Mouse (Mus musculus) liver, embryonic 16.5 days (tissue): ENCODE measurements around the gene Slc35f4. TPM values are rescaled to one million over a fixed set of nuclear protein-coding genes. Genes with fewer than 3 reads are reported as not detected.

ENCODE experiments used
- ATAC-seq: fragments of 200-750 bp; cut with Nextera tagmentation; 2 replicates; pipeline ENCODE4 v1.8.0; 2017; ENCODE audit warnings: low read depth, mild to moderate bottlenecking, moderate number of reproducible peaks, moderate library complexity
- H3K27ac ChIP-seq: fragments of 300-500 bp; sonication (generic); 2 replicates; pipeline ENCODE4 v1.5.1; 2014; ENCODE audit warnings: mild to moderate bottlenecking, low read length
- H3K27me3 ChIP-seq: fragments of 300-500 bp; sonication (generic); 2 replicates; pipeline ENCODE4 v1.6.1; 2014; ENCODE audit warnings: low read depth, low read length, mixed read lengths; ENCODE audit not compliant: control insufficient read depth, insufficient read depth
- H3K36me3 ChIP-seq: fragments of 300-500 bp; sonication (generic); 2 replicates; pipeline ENCODE4 v1.6.1; 2014; ENCODE audit warnings: mild to moderate bottlenecking; ENCODE audit not compliant: control insufficient read depth, insufficient read depth
- H3K4me1 ChIP-seq: fragments of 300-500 bp; sonication (generic); 2 replicates; pipeline ENCODE4 v1.6.1; 2014; ENCODE audit warnings: low read depth, low read length, mixed read lengths; ENCODE audit not compliant: control insufficient read depth
- H3K4me2 ChIP-seq: fragments of 300-500 bp; sonication (generic); 2 replicates; pipeline ENCODE4 v1.6.1; 2014; ENCODE audit warnings: low read depth, low read length, mixed read lengths
- H3K4me3 ChIP-seq: fragments of 300-500 bp; sonication (generic); 2 replicates; pipeline ENCODE4 v1.5.1; 2014; ENCODE audit warnings: low read depth, mild to moderate bottlenecking, low read length
- H3K9ac ChIP-seq: fragments of 300-500 bp; sonication (generic); 2 replicates; pipeline ENCODE4 v1.6.1; 2014; ENCODE audit warnings: low read depth, low read length
- H3K9me3 ChIP-seq: fragments of 300-500 bp; sonication (generic); replicated peaks from 2 replicates; pipeline ENCODE4 v1.6.1; 2016; ENCODE audit warnings: low read length; ENCODE audit not compliant: control insufficient read depth
- WGBS: fragments of 180-500 bp; shearing (Covaris S2); extraction: QIAGEN DNeasy Blood & Tissue Kit; methylation state at CpG from one replicate; pipeline ENCODE4 v1.1.7; 2014; ENCODE audit not compliant: insufficient replicate concordance; 5-methylcytosine and 5-hydroxymethylcytosine counted together
- polyA plus RNA-seq: library from polyadenylated mRNA; unstranded; fragments of >200 nt; fragmentation: Nextera tagmentation; extraction: Ambion mirVana; gene quantifications from 2 replicates; pipeline ENCODE4 v1.2.1, GENCODE M21; 2015

Slc35f4 gene
- polyA plus RNA-seq = not detected in 2 replicates

DNA sequence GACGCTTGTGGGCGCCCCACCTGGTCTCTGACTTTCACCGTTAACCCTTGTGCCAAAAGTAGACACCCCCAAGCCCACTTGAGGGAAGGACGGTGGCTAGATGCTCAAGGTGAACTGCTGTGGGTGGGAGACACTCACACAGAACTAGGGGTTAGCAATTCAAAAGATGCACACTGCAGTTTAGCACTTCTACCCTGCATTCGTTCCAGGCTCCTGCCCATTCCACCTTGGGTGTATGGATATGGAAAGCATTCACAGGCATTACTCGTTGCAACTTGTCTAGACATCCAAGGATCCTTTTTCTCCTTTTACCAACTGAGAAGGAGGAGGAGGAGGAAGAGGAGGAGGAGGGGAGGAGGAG, at the start of gene Slc35f4:
Slc35f4 (minus strand) TSS at position 116 of the 361 bp plus-strand sequence.
- no peak for ATAC-seq
- Histone ChIP-seq H3K4me3 (no peak within 1 kb of the TSS), H3K27me3 (peaks cover 8% of the 10 kb centered on the region), H3K4me2 (no peak within 1 kb of the TSS), H3K27ac (no peak within 1 kb of the TSS), H3K9me3 (no peaks in the 10 kb centered on the region), H3K36me3 (no peaks in the 10 kb centered on the region), H3K4me1 (no peaks in the 10 kb centered on the region), H3K9ac (no peak within 1 kb of the TSS)
- WGBS = 9% methylated on average over 6 of the region's 6 CpGs

DNA sequence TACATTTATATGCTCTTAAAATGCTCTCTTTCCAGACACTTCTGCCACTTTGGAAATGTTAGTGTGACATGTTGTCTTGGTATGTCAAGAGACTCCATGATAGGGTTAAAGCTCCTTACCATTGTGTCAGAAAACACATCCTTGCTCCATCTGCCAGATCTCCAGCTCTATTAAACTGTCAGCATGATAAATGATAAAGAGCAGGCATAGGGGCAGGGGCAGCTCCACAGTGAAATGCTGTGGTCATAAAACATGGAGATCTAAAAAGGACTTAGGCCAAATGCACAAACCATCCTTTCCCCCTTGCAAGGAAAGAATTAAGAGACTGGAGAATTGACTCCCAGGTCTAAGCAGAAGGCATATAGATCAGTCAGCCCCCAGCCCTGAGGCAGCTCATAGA, 42.5 kb upstream of the Slc35f4 start:
- Histone ChIP-seq H3K9me3 (no peaks in the 10 kb centered on the region), H3K9ac (no peak overlapping the region), H3K4me2 (no peak overlapping the region), H3K27ac (no peak overlapping the region), H3K4me3 (no peak overlapping the region), H3K36me3 (no peaks in the 10 kb centered on the region), H3K4me1 (no peaks in the 10 kb centered on the region), H3K27me3 (no peaks in the 10 kb centered on the region)
- no peak for ATAC-seq

GRCm38 (mm10) chr14:49560706-49561105, 34.9 kb upstream of the Slc35f4 start:
- H3K27me3 ChIP-seq = no peaks in the 10 kb centered on the region
- no peak overlapping the region for H3K27ac ChIP-seq
- H3K36me3 ChIP-seq = no peaks in the 10 kb centered on the region
- ATAC-seq = no peak
- no peaks in the 10 kb centered on the region for H3K9me3 ChIP-seq
- WGBS = 54% methylated on average over 2 of the region's 2 CpGs
- no peak overlapping the region for H3K4me2 ChIP-seq
- no peak overlapping the region for H3K4me3 ChIP-seq
- H3K4me1 ChIP-seq = no peaks in the 10 kb centered on the region
- no peak overlapping the region for H3K9ac ChIP-seq

- 16% methylated on average over 1 of the region's 1 CpGs for WGBS
- Histone ChIP-seq H3K4me1 (no peaks in the 10 kb centered on the region), H3K4me3 (no peak overlapping the region), H3K4me2 (no peak overlapping the region), H3K27me3 (no peaks in the 10 kb centered on the region), H3K9me3 (no peaks in the 10 kb centered on the region), H3K36me3 (no peaks in the 10 kb centered on the region), H3K27ac (no peak overlapping the region), H3K9ac (no peak overlapping the region)
- ATAC-seq = no peak
These were observed 14.3 kb upstream of the Slc35f4 start for GRCm38 (mm10) chr14:49540104-49540503.

GRCm38 (mm10) chr14:49525176-49525930, 493 bp downstream of the Slc35f4 start:
- Histone ChIP-seq H3K27me3 (peaks cover 8% of the 10 kb centered on the region), H3K4me3 (no peak overlapping the region), H3K9me3 (no peaks in the 10 kb centered on the region), H3K27ac (no peak overlapping the region), H3K36me3 (no peaks in the 10 kb centered on the region), H3K4me2 (no peak overlapping the region), H3K9ac (no peak overlapping the region), H3K4me1 (no peaks in the 10 kb centered on the region)
- peak; percentile 39; the same call in 1 of the 2 replicates for ATAC-seq
- WGBS = 2% methylated on average over 63 of the region's 63 CpGs

DNA sequence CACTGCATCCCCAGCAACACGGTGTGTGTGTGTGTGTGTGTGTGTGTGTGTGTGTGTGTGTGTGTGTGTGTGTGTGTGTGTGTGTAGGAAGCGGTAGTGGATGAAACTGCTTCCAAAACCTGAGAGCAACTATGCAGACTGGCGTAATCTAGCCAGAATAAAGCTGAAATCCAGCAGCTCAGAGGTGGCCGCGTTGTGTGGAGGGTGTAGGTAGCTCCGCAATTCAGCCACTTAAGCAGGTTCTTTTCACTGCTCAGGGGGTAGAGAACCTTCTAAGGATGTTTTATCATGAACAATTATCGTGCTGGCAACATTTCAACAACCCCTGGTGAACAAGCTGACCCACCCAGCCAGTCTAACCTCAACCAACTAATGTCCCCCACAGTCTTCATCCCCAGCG, 1.2 kb downstream of the Slc35f4 start:
- no peaks in the 10 kb centered on the region for H3K4me1 ChIP-seq
- no peak overlapping the region for H3K4me2 ChIP-seq
- no peak overlapping the region for H3K27ac ChIP-seq
- H3K9ac ChIP-seq = no peak overlapping the region
- no peaks in the 10 kb centered on the region for H3K9me3 ChIP-seq
- WGBS = 51% methylated on average over 8 of the region's 8 CpGs
- H3K27me3 ChIP-seq = peaks cover 8% of the 10 kb centered on the region
- H3K4me3 ChIP-seq = no peak overlapping the region
- H3K36me3 ChIP-seq = no peaks in the 10 kb centered on the region
- ATAC-seq = no peak

DNA sequence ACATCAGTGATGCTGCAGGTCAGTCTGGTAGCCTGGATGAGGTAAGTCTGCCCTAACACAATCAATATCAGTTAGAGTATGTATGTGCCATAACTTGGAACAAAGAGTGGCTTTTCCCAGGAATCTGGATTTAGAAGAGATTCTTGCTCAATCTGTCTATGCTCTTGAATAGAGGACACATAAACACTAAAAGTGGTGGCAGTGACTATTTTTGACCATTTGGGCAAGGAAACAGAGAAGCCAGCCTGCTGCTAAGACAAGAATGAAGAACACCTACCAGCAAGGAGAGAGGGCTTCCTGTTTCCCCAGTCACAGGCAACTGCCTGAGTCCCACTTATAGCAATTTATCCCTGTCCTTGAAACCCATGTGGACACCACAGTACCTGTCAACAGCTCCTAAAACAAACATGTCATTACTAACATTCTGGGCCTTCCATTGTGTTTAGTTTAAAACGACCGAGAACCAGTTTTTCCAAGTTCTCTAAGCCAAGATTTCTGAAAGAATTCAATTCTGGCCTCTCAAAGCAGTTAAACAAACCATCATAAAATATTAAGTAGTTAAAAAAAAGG, 10.7 kb downstream of the Slc35f4 start:
- Histone ChIP-seq H3K9ac (no peak overlapping the region), H3K27me3 (no peaks in the 10 kb centered on the region), H3K27ac (no peak overlapping the region), H3K4me1 (no peaks in the 10 kb centered on the region), H3K4me2 (no peak overlapping the region), H3K36me3 (no peaks in the 10 kb centered on the region), H3K4me3 (no peak overlapping the region), H3K9me3 (no peaks in the 10 kb centered on the region)
- WGBS = 53% methylated on average over 2 of the region's 2 CpGs
- ATAC-seq = no peak

DNA sequence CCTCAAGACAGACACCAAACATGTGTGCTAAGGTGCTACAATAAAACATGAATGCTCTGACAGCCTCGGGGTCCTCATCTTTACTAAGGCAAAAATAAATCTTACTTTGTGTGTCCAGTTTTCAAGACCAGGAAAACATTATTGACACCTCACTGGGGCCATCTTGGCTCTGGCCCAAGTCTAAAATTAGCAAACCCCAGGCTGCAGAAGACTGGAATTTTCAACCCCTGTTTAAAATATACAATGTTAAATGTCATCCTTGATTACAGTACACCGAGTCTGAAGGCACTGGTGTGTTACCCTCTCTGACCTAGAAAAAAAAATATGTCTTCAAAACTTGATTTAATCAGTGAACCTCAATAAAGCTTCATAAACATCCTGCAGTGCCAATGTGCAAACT, 11.7 kb downstream of the Slc35f4 start:
- no peaks in the 10 kb centered on the region for H3K4me1 ChIP-seq
- no peaks in the 10 kb centered on the region for H3K27me3 ChIP-seq
- H3K9ac ChIP-seq = no peak overlapping the region
- ATAC-seq = no peak
- no peaks in the 10 kb centered on the region for H3K9me3 ChIP-seq
- H3K36me3 ChIP-seq = no peaks in the 10 kb centered on the region
- H3K4me3 ChIP-seq = no peak overlapping the region
- WGBS = 43% methylated on average over 2 of the region's 2 CpGs
- H3K27ac ChIP-seq = no peak overlapping the region
- no peak overlapping the region for H3K4me2 ChIP-seq

- 59% methylated on average over 1 of the region's 1 CpGs for WGBS
- H3K27me3 ChIP-seq = no peaks in the 10 kb centered on the region
- no peak overlapping the region for H3K9ac ChIP-seq
- no peaks in the 10 kb centered on the region for H3K4me1 ChIP-seq
- no peak overlapping the region for H3K4me2 ChIP-seq
- no peak overlapping the region for H3K27ac ChIP-seq
- no peak for ATAC-seq
- no peaks in the 10 kb centered on the region for H3K9me3 ChIP-seq
- no peak overlapping the region for H3K4me3 ChIP-seq
- no peaks in the 10 kb centered on the region for H3K36me3 ChIP-seq
These were observed 30.7 kb downstream of the Slc35f4 start for GRCm38 (mm10) chr14:49495192-49495591.
